Mouse (Mus musculus): ENCODE measurements around the gene Tbc1d10a. TPM values are rescaled to one million over a fixed set of nuclear protein-coding genes. Genes with fewer than 3 reads are reported as not detected.
"Not testable (repeated sequence)": the region's sequence is repeated elsewhere in the genome, so short reads cannot be mapped to it uniquely, and the experiment has no call there.

The Tbc1d10a gene
- polyA plus RNA-seq, 1 experiment from 2014 or later, result 30.3 TPM

GRCm38 (mm10) chr11:4158676-4159075 is 27.9 kb upstream of the Tbc1d10a start:
- H3K9ac ChIP-seq, result no peak overlapping the region
- no peak overlapping the region for H3K4me2 ChIP-seq
- no peak overlapping the region for H3K27ac ChIP-seq (replicated peaks)
- H3K27me3 ChIP-seq, result no peaks in the 10 kb centered on the region
- no peaks in the 10 kb centered on the region for H3K9me3 ChIP-seq
- peaks cover 29% of the 10 kb centered on the region for H3K36me3 ChIP-seq
- H3K4me3 ChIP-seq, result no peak overlapping the region
- WGBS, result 94% methylated on average over 3 of the region's 3 CpGs
- no peak for ATAC-seq (ENCODE audit: low read depth)
- peaks cover 44% of the 10 kb centered on the region for H3K4me1 ChIP-seq (replicated peaks)

- WGBS, result 2% methylated on average over 54 of the region's 54 CpGs
- H3K9ac ChIP-seq, result peak within 1 kb of the TSS; percentile 88
- no peaks in the 10 kb centered on the region for H3K27me3 ChIP-seq
- peaks cover 57% of the 10 kb centered on the region for H3K4me1 ChIP-seq (replicated peaks)
- peak; percentile 98 for ATAC-seq (ENCODE audit: low read depth)
- H3K4me2 ChIP-seq, result peak within 1 kb of the TSS; percentile 99
- H3K27ac ChIP-seq (replicated peaks), result peak within 1 kb of the TSS; percentile 94
- peak within 1 kb of the TSS; percentile 92 for H3K4me3 ChIP-seq
- peaks cover 38% of the 10 kb centered on the region for H3K36me3 ChIP-seq
- H3K9me3 ChIP-seq, result no peaks in the 10 kb centered on the region
Measured at GRCm38 (mm10) chr11:4159808-4160708, 26.5 kb upstream of the Tbc1d10a start, which contains the start of the genes Ccdc157 and Sf3a1. Gene Ccdc157 (minus strand): TSS chr11:4160293. Gene Sf3a1 (plus strand): TSS chr11:4160350.

- Histone ChIP-seq H3K4me1 (replicated peaks) (peaks cover 58% of the 10 kb centered on the region), H3K27me3 (no peaks in the 10 kb centered on the region), H3K27ac (replicated peaks) (peak overlapping the region; percentile 94), H3K9me3 (no peaks in the 10 kb centered on the region), H3K9ac (peak overlapping the region; percentile 88), H3K4me3 (peak overlapping the region; percentile 92), H3K4me2 (peak overlapping the region; percentile 99), H3K36me3 (peaks cover 46% of the 10 kb centered on the region)
- WGBS, result 8% methylated on average over 15 of the region's 15 CpGs
- 0 out of 2 replicates have a peak, but pooled peaks have one; percentile 15 for ATAC-seq (ENCODE audit: low read depth)
Measured at GRCm38 (mm10) chr11:4160758-4161480, 25.7 kb upstream of the Tbc1d10a start.

- peaks cover 46% of the 10 kb centered on the region for H3K4me1 ChIP-seq (replicated peaks)
- H3K4me3 ChIP-seq, result no peak overlapping the region
- H3K27me3 ChIP-seq, result no peaks in the 10 kb centered on the region
- WGBS, result 92% methylated on average over 2 of the region's 2 CpGs
- H3K9me3 ChIP-seq, result no peaks in the 10 kb centered on the region
- H3K9ac ChIP-seq, result no peak overlapping the region
- no peak for ATAC-seq (ENCODE audit: low read depth)
- peaks cover 84% of the 10 kb centered on the region for H3K36me3 ChIP-seq
- no peak overlapping the region for H3K4me2 ChIP-seq
- H3K27ac ChIP-seq (replicated peaks), result no peak overlapping the region
Measured at GRCm38 (mm10) chr11:4164701-4165100, 21.9 kb upstream of the Tbc1d10a start.

GRCm38 (mm10) chr11:4166467-4167090 is 20.0 kb upstream of the Tbc1d10a start:
- Histone ChIP-seq H3K27me3 (no peaks in the 10 kb centered on the region), H3K4me3 (no peak overlapping the region), H3K4me2 (no peak overlapping the region), H3K27ac (replicated peaks) (no peak overlapping the region), H3K9me3 (no peaks in the 10 kb centered on the region), H3K36me3 (peaks cover 98% of the 10 kb centered on the region), H3K4me1 (replicated peaks) (peaks cover 35% of the 10 kb centered on the region), H3K9ac (no peak overlapping the region)
- no peak for ATAC-seq (ENCODE audit: low read depth)
- WGBS, result 92% methylated on average over 7 of the region's 7 CpGs

- no peaks in the 10 kb centered on the region for H3K9me3 ChIP-seq
- H3K4me3 ChIP-seq, result no peak overlapping the region
- H3K9ac ChIP-seq, result no peak overlapping the region
- H3K36me3 ChIP-seq, result peaks cover 100% of the 10 kb centered on the region
- no peaks in the 10 kb centered on the region for H3K27me3 ChIP-seq
- 84% methylated on average over 5 of the region's 5 CpGs for WGBS
- H3K27ac ChIP-seq (replicated peaks), result peak overlapping the region; percentile 62
- no peaks in the 10 kb centered on the region for H3K4me1 ChIP-seq (replicated peaks)
- ATAC-seq (ENCODE audit: low read depth), result peak; percentile 46; the same call in 1 of the 2 replicates
- H3K4me2 ChIP-seq, result no peak overlapping the region
Measured at GRCm38 (mm10) chr11:4174586-4174985, 12.0 kb upstream of the Tbc1d10a start.

GRCm38 (mm10) chr11:4177716-4178115 is 8.9 kb upstream of the Tbc1d10a start:
- WGBS, result 84% methylated on average over 4 of the region's 4 CpGs
- ATAC-seq (ENCODE audit: low read depth), result no peak
- H3K9me3 ChIP-seq, result no peaks in the 10 kb centered on the region

GRCm38 (mm10) chr11:4182061-4182460 is 4.5 kb upstream of the Tbc1d10a start:
- H3K9me3 ChIP-seq, result no peaks in the 10 kb centered on the region
- no peak overlapping the region for H3K4me3 ChIP-seq
- H3K4me2 ChIP-seq, result no peak overlapping the region
- peak overlapping the region; percentile 29; the same call in 1 of the 2 replicates for H3K27ac ChIP-seq (replicated peaks)
- WGBS, result 10% methylated on average over 1 of the region's 1 CpGs
- H3K27me3 ChIP-seq, result no peaks in the 10 kb centered on the region
- H3K4me1 ChIP-seq (replicated peaks), result peaks cover under 1% of the 10 kb centered on the region; the same call in 1 of the 2 replicates
- H3K36me3 ChIP-seq, result peaks cover 65% of the 10 kb centered on the region
- no peak overlapping the region for H3K9ac ChIP-seq
- no peak for ATAC-seq (ENCODE audit: low read depth)

More at GRCm38 (mm10) chr11:4177716-4178115, 8.9 kb upstream of the Tbc1d10a start:
- Histone ChIP-seq H3K27ac (replicated peaks) (no peak overlapping the region), H3K9ac (no peak overlapping the region), H3K4me1 (replicated peaks) (no peaks in the 10 kb centered on the region; the same call in 1 of the 2 replicates), H3K36me3 (peaks cover 100% of the 10 kb centered on the region), H3K4me3 (no peak overlapping the region), H3K4me2 (no peak overlapping the region), H3K27me3 (no peaks in the 10 kb centered on the region)

GRCm38 (mm10) chr11:4183511-4183910 is 3.1 kb upstream of the Tbc1d10a start:
- Histone ChIP-seq H3K4me3 (no peak overlapping the region), H3K9me3 (no peaks in the 10 kb centered on the region), H3K9ac (no peak overlapping the region), H3K36me3 (peaks cover 51% of the 10 kb centered on the region), H3K4me1 (replicated peaks) (peaks cover 15% of the 10 kb centered on the region), H3K4me2 (no peak overlapping the region), H3K27me3 (no peaks in the 10 kb centered on the region), H3K27ac (replicated peaks) (peak overlapping the region; percentile 59; the same call in 1 of the 2 replicates)
- ATAC-seq (ENCODE audit: low read depth), result no peak

GRCm38 (mm10) chr11:4184251-4184952 is 2.2 kb upstream of the Tbc1d10a start:
- peak overlapping the region; percentile 35; the same call in 1 of the 2 replicates for H3K27ac ChIP-seq (replicated peaks)
- H3K4me1 ChIP-seq (replicated peaks), result peaks cover 18% of the 10 kb centered on the region
- no peak overlapping the region for H3K4me3 ChIP-seq
- WGBS, result 71% methylated on average over 4 of the region's 4 CpGs
- H3K36me3 ChIP-seq, result peaks cover 42% of the 10 kb centered on the region
- H3K4me2 ChIP-seq, result no peak overlapping the region
- ATAC-seq (ENCODE audit: low read depth), result no peak
- no peaks in the 10 kb centered on the region for H3K27me3 ChIP-seq
- H3K9ac ChIP-seq, result no peak overlapping the region
- H3K9me3 ChIP-seq, result no peaks in the 10 kb centered on the region

GRCm38 (mm10) chr11:4185480-4185879 is 1.1 kb upstream of the Tbc1d10a start:
- not testable (repeated sequence) for H3K27ac ChIP-seq (replicated peaks); H3K27me3 ChIP-seq; H3K9ac ChIP-seq; ATAC-seq (ENCODE audit: low read depth); H3K4me2 ChIP-seq; H3K4me3 ChIP-seq; H3K9me3 ChIP-seq
- Histone ChIP-seq H3K4me1 (replicated peaks) (peaks cover 25% of the 10 kb centered on the region), H3K36me3 (peaks cover 31% of the 10 kb centered on the region)
- WGBS, result 90% methylated on average over 6 of the region's 6 CpGs
